Mouse (Mus musculus) bone marrow, adult 2 months (tissue): Measurements from ENCODE around the gene Arhgef17.

Experiments used
- CTCF ChIP-seq: fragments of 200-500 bp; IDR thresholded peaks from 2 replicates; pipeline ENCODE4 v1.5.1; 2011; ENCODE audit warnings: low read length, control low read depth; ENCODE audit not compliant: control insufficient read depth, insufficient read depth
- POLR2A ChIP-seq: fragments of 200-500 bp; IDR thresholded peaks from 2 replicates; pipeline ENCODE4 v1.6.1; 2011; ENCODE audit warnings: low read depth, mild to moderate bottlenecking, control low read depth, low read length, borderline replicate concordance; ENCODE audit not compliant: control insufficient read depth

DNA sequence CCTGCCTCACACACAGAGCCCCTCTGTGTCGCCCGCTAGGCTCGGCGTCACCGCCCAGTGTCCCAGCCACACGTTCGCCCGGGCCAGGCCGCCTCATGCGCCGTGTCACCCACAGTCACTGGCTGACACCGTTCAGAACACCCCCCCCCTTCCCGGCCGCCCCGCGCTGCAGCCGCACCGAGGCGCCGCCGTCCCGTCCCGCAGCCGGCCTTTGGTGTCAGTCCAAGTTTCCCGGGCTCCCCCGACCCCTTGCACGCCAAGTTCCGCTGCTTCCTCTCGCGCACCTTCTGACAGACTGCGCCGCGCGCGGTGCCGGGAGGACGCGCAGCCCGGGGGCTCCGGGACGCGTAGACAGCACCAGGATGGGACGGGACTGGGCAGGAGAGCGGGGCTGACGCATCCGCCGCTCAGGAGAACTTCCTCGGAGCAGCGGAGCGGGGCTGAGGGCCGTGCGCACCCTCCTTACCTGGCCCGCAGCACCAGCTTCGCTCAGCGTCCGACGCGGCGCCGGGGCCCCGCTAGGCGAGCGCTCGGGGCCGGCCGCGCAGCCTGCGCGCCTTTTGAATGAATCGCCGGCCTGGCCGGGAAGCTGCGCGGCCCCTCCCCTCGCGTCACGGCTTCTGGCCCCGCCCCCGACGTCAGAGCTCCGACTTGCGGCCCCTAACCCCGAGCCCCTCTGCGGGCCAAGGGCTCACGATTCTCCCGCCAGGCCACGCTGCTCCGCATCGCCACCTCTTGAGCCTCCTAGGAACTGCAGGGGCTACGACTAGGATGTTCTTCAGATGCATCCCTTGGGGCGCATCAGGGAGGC lies 68.9 kb downstream of the Arhgef17 start, which contains the start of gene Relt:
- TF ChIP-seq POLR2A: peak; percentile 94; the same call in 1 of the 2 replicates
- peak; percentile 90 for TF ChIP-seq CTCF
